ENCODE assay signal across 32 mouse cellular contexts in genomic region chr16:54346086-54346789, GRCm38 (mm10).
A peak's percentile ranks its signal among the peaks of the same experiment; 100 is the strongest.
DNase-seq lines count a peak whose midpoint lies in the region; ATAC-seq and TF ChIP-seq lines count a peak whose summit lies in the region.
"Had no signal": no experiment of that assay in that cellular context is flagged by ENCODE, and none has a peak within 500 bp of the region (broad histone marks: within the 10 kb centered on the region; RNA-seq: fewer than 3 reads in every experiment).

No protein-coding gene starts in this region.

- no peak overlapping the region for H3K4me3 ChIP-seq in kidney, postnatal 0 days (replicated peaks; ENCODE audit: low read depth, low read length)
- H3K4me3 ChIP-seq in kidney, adult 2 months (ENCODE audit: insufficient read depth, low read depth, low read length), result no peak overlapping the region
- H3K4me3 ChIP-seq in lung, postnatal 0 days (ENCODE audit: low read depth, low read length), result no peak overlapping the region
- H3K4me3 ChIP-seq in intestine, embryonic 15.5 days (replicated peaks), result no peak overlapping the region
- H3K4me3 ChIP-seq in stomach, embryonic 16.5 days (replicated peaks; ENCODE audit: low read length), result no peak overlapping the region
- H3K4me3 ChIP-seq: forebrain, embryonic 10.5 days; forebrain, embryonic 15.5 days; gastrocnemius, adult 2 months; heart, embryonic 13.5 days; layer of hippocampus, adult 2 months; left cerebral cortex, adult 2 months; limb, embryonic 15.5 days; liver, embryonic 13.5 days; megakaryocyte, embryonic 14.5 days; midbrain, embryonic 12.5 days; myocyte; neural tube, embryonic 12.5 days had no signal

- no peak overlapping the region for H3K27ac ChIP-seq in kidney, postnatal 0 days
- no peak overlapping the region for H3K27ac ChIP-seq in kidney, adult 2 months (ENCODE audit: insufficient read depth, low read depth, low read length)
- 0 out of 2 replicates have a peak overlapping the region, but pooled peaks have one; percentile 2 for H3K27ac ChIP-seq in lung, postnatal 0 days (ENCODE audit: low read length)
- no peak overlapping the region for H3K27ac ChIP-seq in intestine, embryonic 15.5 days
- peak overlapping the region; percentile 75 for H3K27ac ChIP-seq in stomach, embryonic 16.5 days (ENCODE audit: low read length)
- H3K27ac ChIP-seq: forebrain, embryonic 10.5 days; forebrain, embryonic 15.5 days; gastrocnemius, adult 2 months; heart, embryonic 13.5 days; hindbrain, embryonic 14.5 days; layer of hippocampus, adult 2 months; left cerebral cortex, adult 2 months; limb, embryonic 15.5 days; liver, embryonic 13.5 days; midbrain, embryonic 12.5 days; neural tube, embryonic 12.5 days had no signal

- TF ChIP-seq POLR2A in kidney, adult 2 months (IDR thresholded peaks at IDR 0.05; ENCODE audit: low read depth, low read length), result no peak

- H3K9ac ChIP-seq in kidney, postnatal 0 days (ENCODE audit: low read depth, low read length), result no peak overlapping the region
- H3K9ac ChIP-seq in lung, postnatal 0 days (replicated peaks; ENCODE audit: low read depth), result no peak overlapping the region
- no peak overlapping the region for H3K9ac ChIP-seq in intestine, embryonic 15.5 days
- no peak overlapping the region for H3K9ac ChIP-seq in stomach, embryonic 16.5 days (ENCODE audit: low read length)
- H3K9ac ChIP-seq: forebrain, embryonic 15.5 days; heart, embryonic 13.5 days; hindbrain, embryonic 14.5 days; limb, embryonic 15.5 days; liver, embryonic 13.5 days; midbrain, embryonic 12.5 days; neural tube, embryonic 12.5 days had no signal

- H3K9me3 ChIP-seq in kidney, postnatal 0 days (replicated peaks; ENCODE audit: low read length), result no peaks in the 10 kb centered on the region
- H3K9me3 ChIP-seq in lung, postnatal 0 days (ENCODE audit: low read length), result no peaks in the 10 kb centered on the region
- no peaks in the 10 kb centered on the region for H3K9me3 ChIP-seq in intestine, embryonic 15.5 days
- no peaks in the 10 kb centered on the region for H3K9me3 ChIP-seq in stomach, embryonic 16.5 days (replicated peaks; ENCODE audit: control insufficient read depth, low read length)
- H3K9me3 ChIP-seq: forebrain, embryonic 10.5 days; forebrain, embryonic 15.5 days; heart, embryonic 13.5 days; limb, embryonic 15.5 days; liver, embryonic 13.5 days; megakaryocyte, embryonic 14.5 days; midbrain, embryonic 12.5 days; neural tube, embryonic 12.5 days had no signal

- no peak for TF ChIP-seq CTCF in kidney, postnatal 0 days (IDR thresholded peaks at IDR 0.05; ENCODE audit: low read depth)
- TF ChIP-seq CTCF in kidney, adult 2 months (conservative IDR thresholded peaks at IDR 0.05; ENCODE audit: insufficient read depth, insufficient read length, low read depth, low read length), result no peak
- no peak for TF ChIP-seq CTCF in lung, postnatal 0 days (IDR thresholded peaks at IDR 0.05)

- peak; percentile 19; the same call in 1 of the 2 replicates for TF ChIP-seq EP300 in lung, postnatal 0 days (IDR thresholded peaks at IDR 0.05)

- no peak for ATAC-seq in kidney, postnatal 0 days (replicated peaks; ENCODE audit: low FRiP score, low read depth)
- ATAC-seq in lung, postnatal 0 days, result peak; percentile 82
- ATAC-seq in intestine, embryonic 15.5 days, result peak; percentile 99
- ATAC-seq in stomach, embryonic 16.5 days (ENCODE audit: insufficient read depth, low FRiP score), result peak; percentile 88; the same call in 1 of the 2 replicates
- ATAC-seq: CD4-positive, CD25-positive, alpha-beta regulatory T cell, adult 4 months; forebrain, embryonic 15.5 days had no signal

- DNase-seq in kidney, postnatal 0 days (ENCODE audit: low spot score), result peak; percentile 3
- no peak for DNase-seq in kidney, adult 2 months
- DNase-seq in lung, postnatal 0 days (ENCODE audit: low spot score), result peak; percentile 58
- DNase-seq in lung, postnatal 4 days, result no peak
- no peak for DNase-seq in spleen, postnatal 4 days (ENCODE audit: low spot score in 2 of 2)
- DNase-seq in heart, adult 11 months, result no peak
- DNase-seq: adrenal gland, postnatal 14 days; cerebellum, adult 11-12 months; cerebellum, postnatal 10 days; gastrocnemius, adult 2 months; gastrocnemius, postnatal 36 days; heart, postnatal 10 days; kidney, adult 9 months; kidney, postnatal 36 days; liver, embryonic 13.5 days; lung, adult 18-20 months; thymus, adult 2 months; thymus, postnatal 4 days had no signal

- no peaks in the 10 kb centered on the region for H3K27me3 ChIP-seq in kidney, postnatal 0 days (ENCODE audit: insufficient read depth, low read length)
- no peaks in the 10 kb centered on the region for H3K27me3 ChIP-seq in kidney, adult 2 months (replicated peaks; ENCODE audit: control insufficient read depth, insufficient read depth, low read length)
- no peaks in the 10 kb centered on the region for H3K27me3 ChIP-seq in lung, postnatal 0 days (replicated peaks; ENCODE audit: insufficient read depth, low read length)
- no peaks in the 10 kb centered on the region for H3K27me3 ChIP-seq in intestine, embryonic 15.5 days (replicated peaks)
- H3K27me3 ChIP-seq in stomach, embryonic 16.5 days (ENCODE audit: control insufficient read depth, insufficient read depth, low read length), result no peaks in the 10 kb centered on the region
- H3K27me3 ChIP-seq: forebrain, embryonic 15.5 days; heart, embryonic 13.5 days; limb, embryonic 15.5 days; liver, embryonic 13.5 days; megakaryocyte, embryonic 14.5 days; midbrain, embryonic 12.5 days; neural tube, embryonic 12.5 days had no signal

- no peak overlapping the region for H3K4me2 ChIP-seq in kidney, postnatal 0 days (ENCODE audit: low read length)
- H3K4me2 ChIP-seq in lung, postnatal 0 days (replicated peaks; ENCODE audit: low read depth, low read length), result no peak overlapping the region
- H3K4me2 ChIP-seq in intestine, embryonic 15.5 days (replicated peaks), result no peak overlapping the region
- H3K4me2 ChIP-seq in stomach, embryonic 16.5 days (ENCODE audit: low read depth, low read length), result 0 out of 2 replicates have a peak overlapping the region, but pooled peaks have one; percentile 12
- H3K4me2 ChIP-seq: forebrain, embryonic 15.5 days; heart, embryonic 13.5 days; hindbrain, embryonic 14.5 days; limb, embryonic 15.5 days; liver, embryonic 13.5 days; midbrain, embryonic 12.5 days; neural tube, embryonic 12.5 days had no signal

- H3K4me1 ChIP-seq in kidney, postnatal 0 days (replicated peaks; ENCODE audit: insufficient read depth, low read length), result no peaks in the 10 kb centered on the region
- H3K4me1 ChIP-seq in kidney, adult 2 months (ENCODE audit: control insufficient read depth, insufficient read depth, low read length), result no peaks in the 10 kb centered on the region
- no peaks in the 10 kb centered on the region for H3K4me1 ChIP-seq in lung, postnatal 0 days (ENCODE audit: insufficient read depth, low read depth, low read length)
- no peaks in the 10 kb centered on the region for H3K4me1 ChIP-seq in intestine, embryonic 15.5 days (replicated peaks)
- H3K4me1 ChIP-seq in stomach, embryonic 16.5 days (ENCODE audit: control insufficient read depth, insufficient read depth, low read length), result no peaks in the 10 kb centered on the region
- H3K4me1 ChIP-seq: forebrain, embryonic 10.5 days; forebrain, embryonic 15.5 days; heart, embryonic 13.5 days; limb, embryonic 15.5 days; liver, embryonic 13.5 days; megakaryocyte, embryonic 14.5 days; midbrain, embryonic 12.5 days; neural tube, embryonic 12.5 days had no signal

- 36% methylated on average over 2 of the region's 2 CpGs for WGBS in kidney, postnatal 0 days
- WGBS in kidney, adult 2 months, result 37% methylated on average over 2 of the region's 2 CpGs
- WGBS in lung, postnatal 0 days, result 25% methylated on average over 2 of the region's 2 CpGs
- WGBS in intestine, embryonic 15.5 days, result 36% methylated on average over 2 of the region's 2 CpGs
- 44% methylated on average over 2 of the region's 2 CpGs for WGBS in stomach, embryonic 16.5 days

- H3K36me3 ChIP-seq in kidney, postnatal 0 days (ENCODE audit: insufficient read depth, low read length), result no peaks in the 10 kb centered on the region
- H3K36me3 ChIP-seq in kidney, adult 2 months (ENCODE audit: control insufficient read depth, insufficient read depth, low read length), result no peaks in the 10 kb centered on the region
- H3K36me3 ChIP-seq in lung, postnatal 0 days (ENCODE audit: insufficient read depth, low read length), result no peaks in the 10 kb centered on the region
- H3K36me3 ChIP-seq in intestine, embryonic 15.5 days, result no peaks in the 10 kb centered on the region
- H3K36me3 ChIP-seq in stomach, embryonic 16.5 days (ENCODE audit: control insufficient read depth, insufficient read depth, low read length), result no peaks in the 10 kb centered on the region
- H3K36me3 ChIP-seq: forebrain, embryonic 10.5 days; forebrain, embryonic 15.5 days; heart, embryonic 13.5 days; limb, embryonic 15.5 days; liver, embryonic 13.5 days; midbrain, embryonic 12.5 days; neural tube, embryonic 12.5 days had no signal

Comparison
In these comparisons a context has a peak if more than half of its experiments do, and no peak if none do; other contexts are left out.
1. DNase-seq: peak in kidney, postnatal 0 days (single experiment) and lung, postnatal 0 days (single experiment); none in kidney, adult 2 months (single experiment), lung, postnatal 4 days (0 of 2), spleen, postnatal 4 days (0 of 2) and heart, adult 11 months (single experiment).
2. H3K27ac ChIP-seq: peak in lung, postnatal 0 days (single experiment) and stomach, embryonic 16.5 days (single experiment); none in kidney, postnatal 0 days (single experiment), kidney, adult 2 months (single experiment) and intestine, embryonic 15.5 days (single experiment).